Mouse (Mus musculus) ovary, adult 2 months (tissue): ENCODE data around the gene Htatip2. TPM values are rescaled to one million over a fixed set of nuclear protein-coding genes. Genes with fewer than 3 reads are reported as not detected.

ENCODE experiments used
- polyA plus RNA-seq: library from polyadenylated mRNA; depleted of rRNA; stranded (reverse); fragments of >200 nt; gene quantifications from 2 replicates; pipeline ENCODE4 v1.2.3, GENCODE M21; 2012; rRNA removed

Htatip2 gene
- polyA plus RNA-seq: 4.7 and 6.0 TPM in 2 replicates

DNA sequence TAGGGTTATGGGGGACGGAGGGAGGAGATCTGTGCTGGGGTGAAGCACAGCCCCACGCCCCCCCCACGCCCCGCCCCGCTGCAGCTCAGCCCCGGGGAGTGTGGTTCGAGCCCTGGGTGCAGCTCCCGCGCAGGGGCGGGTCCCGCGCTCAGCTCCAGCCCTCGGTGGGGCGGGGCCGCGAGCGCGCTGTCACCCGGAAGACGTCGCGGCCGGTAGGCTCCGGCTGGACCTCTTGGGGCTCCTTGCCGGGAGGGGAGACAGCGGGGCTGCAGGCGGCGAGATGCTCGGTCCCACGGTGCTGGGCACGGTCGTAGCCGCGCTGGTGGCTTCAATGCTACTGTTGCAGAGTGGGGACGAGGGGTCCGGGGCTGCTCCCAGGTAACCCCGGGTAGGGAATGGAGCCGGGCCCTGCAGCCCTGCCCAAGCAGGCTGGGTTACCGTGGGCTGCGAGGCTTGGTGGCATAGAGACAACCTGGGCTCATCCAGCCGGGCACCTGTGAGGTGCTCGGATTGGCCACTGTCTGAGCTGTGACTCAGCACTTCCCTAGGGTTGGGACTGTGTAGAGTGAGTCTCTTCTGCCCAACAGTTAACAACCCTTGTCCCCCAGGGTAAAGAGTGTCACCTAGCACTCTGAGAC lies at the start of gene Htatip2:
TSS of gene Htatip2 (plus strand) at position 182 of the 638 bp plus-strand sequence.

DNA sequence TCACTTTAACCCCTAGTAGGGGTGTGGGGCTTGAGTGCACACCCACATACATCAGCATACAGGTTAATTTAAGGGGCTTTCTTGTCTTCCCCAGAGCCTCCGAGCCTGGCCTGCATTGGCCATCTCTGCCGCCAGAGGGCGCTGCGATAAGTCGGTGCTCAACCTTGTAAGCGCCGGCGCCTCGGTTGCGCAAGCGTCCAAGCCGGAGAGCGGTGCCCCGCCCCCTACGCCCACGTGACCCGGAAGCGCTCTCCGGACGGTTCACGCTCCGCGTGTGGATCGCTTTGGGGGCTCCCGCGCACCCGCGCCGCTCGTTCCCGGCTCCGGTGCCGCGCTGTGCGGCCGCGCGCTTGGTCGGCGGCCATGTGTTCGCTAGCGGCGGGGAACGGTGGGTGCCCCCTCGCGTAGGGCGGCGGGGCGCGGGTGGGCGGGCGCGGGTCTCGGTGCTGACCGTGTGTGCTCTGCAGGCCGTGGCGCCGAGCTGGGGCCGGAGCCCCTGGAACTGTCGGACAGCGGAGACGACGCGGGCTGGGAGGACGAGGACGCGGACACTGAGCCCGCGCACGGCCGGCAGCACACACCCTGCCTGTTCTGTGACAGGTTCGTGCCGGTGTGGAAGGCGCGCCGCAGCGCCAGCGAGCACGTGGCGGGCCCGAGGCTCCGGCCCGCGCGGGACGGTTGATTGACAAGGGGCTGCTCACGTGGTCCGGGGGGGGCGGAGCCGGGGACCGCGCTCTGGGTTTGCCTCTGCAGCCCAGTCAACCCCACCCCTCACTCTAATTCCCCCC lies 19.4 kb downstream of the Htatip2 start, which contains the start of gene Prmt3:
TSS of gene Prmt3 (plus strand) at position 233 of the 788 bp plus-strand sequence.

Other genes with a start within 250 kb of the Htatip2 start
- not detected in 2 replicates for gene Dbx1, start 122.3 kb upstream of the Htatip2 start, polyA plus RNA-seq
- gene Prmt3, start 19.2 kb downstream of the Htatip2 start, polyA plus RNA-seq: 77.7 and 98.0 TPM in 2 replicates
- gene Slc6a5, start 151.0 kb downstream of the Htatip2 start, polyA plus RNA-seq: not detected in 2 replicates
- 2.3 and 2.8 TPM in 2 replicates for gene Nell1, start 215.7 kb downstream of the Htatip2 start, polyA plus RNA-seq